Comparison of ENCODE assay signal across 28 mouse cellular contexts in the genomic region with DNA sequence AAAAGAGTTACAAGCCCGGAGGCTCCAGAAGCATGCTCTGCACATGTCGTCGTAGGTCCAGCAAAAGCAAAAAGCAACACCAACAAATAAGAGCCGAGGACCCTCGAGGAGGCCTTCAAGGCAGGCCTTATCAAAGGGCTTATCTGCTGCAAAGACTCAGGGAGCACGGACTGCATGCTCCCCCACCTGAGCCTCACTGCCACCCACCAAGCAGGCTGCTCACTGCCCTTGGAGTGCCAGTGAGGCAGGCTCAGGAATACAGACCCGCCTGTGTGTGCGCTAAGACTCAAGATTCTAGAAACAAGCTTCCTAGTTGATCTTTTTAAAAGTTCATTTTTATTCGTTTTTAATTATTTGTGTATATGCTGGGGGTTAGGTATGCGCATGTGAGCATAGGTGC.
DNase-seq lines count a peak whose midpoint lies in the region; ATAC-seq and TF ChIP-seq lines count a peak whose summit lies in the region.
"Had no signal": no experiment of that assay in that cellular context is flagged by ENCODE, and none has a peak within 500 bp of the region (broad histone marks: within the 10 kb centered on the region; RNA-seq: fewer than 3 reads in every experiment).

No protein-coding gene starts in this region.

- H3K4me3 ChIP-seq in intestine, embryonic 14.5 days (ENCODE audit: low read depth, low read length): no peak overlapping the region
- no peak overlapping the region for H3K4me3 ChIP-seq in intestine, embryonic 16.5 days (ENCODE audit: low read length)
- no peak overlapping the region for H3K4me3 ChIP-seq in embryonic facial prominence, embryonic 13.5 days
- no peak overlapping the region for H3K4me3 ChIP-seq in lung, postnatal 0 days (ENCODE audit: low read depth, low read length)
- H3K4me3 ChIP-seq: embryonic facial prominence, embryonic 12.5 days; embryonic facial prominence, embryonic 15.5 days; erythroblast, embryonic 14.5 days; forebrain, embryonic 10.5 days; forebrain, embryonic 12.5 days had no signal

- H3K9ac ChIP-seq in intestine, embryonic 14.5 days (ENCODE audit: low read length): no peak overlapping the region
- no peak overlapping the region for H3K9ac ChIP-seq in intestine, embryonic 16.5 days (ENCODE audit: low read depth, low read length)
- H3K9ac ChIP-seq in embryonic facial prominence, embryonic 13.5 days: no peak overlapping the region
- H3K9ac ChIP-seq in lung, postnatal 0 days (replicated peaks; ENCODE audit: low read depth): no peak overlapping the region
- H3K9ac ChIP-seq: embryonic facial prominence, embryonic 12.5 days; embryonic facial prominence, embryonic 15.5 days; forebrain, embryonic 12.5 days had no signal

- H3K4me2 ChIP-seq in intestine, embryonic 14.5 days (ENCODE audit: low read length): no peak overlapping the region
- no peak overlapping the region for H3K4me2 ChIP-seq in intestine, embryonic 16.5 days (ENCODE audit: low read depth, low read length)
- no peak overlapping the region for H3K4me2 ChIP-seq in embryonic facial prominence, embryonic 13.5 days
- H3K4me2 ChIP-seq in lung, postnatal 0 days (replicated peaks; ENCODE audit: low read depth, low read length): no peak overlapping the region
- H3K4me2 ChIP-seq: embryonic facial prominence, embryonic 12.5 days; embryonic facial prominence, embryonic 15.5 days; forebrain, embryonic 12.5 days had no signal

- H3K36me3 ChIP-seq in intestine, embryonic 14.5 days (ENCODE audit: control insufficient read depth, insufficient read depth, low read length): no peaks in the 10 kb centered on the region
- no peaks in the 10 kb centered on the region for H3K36me3 ChIP-seq in intestine, embryonic 16.5 days (ENCODE audit: control insufficient read depth, insufficient read depth, low read length)
- H3K36me3 ChIP-seq in embryonic facial prominence, embryonic 13.5 days: no peaks in the 10 kb centered on the region
- H3K36me3 ChIP-seq in lung, postnatal 0 days (ENCODE audit: insufficient read depth, low read length): no peaks in the 10 kb centered on the region
- H3K36me3 ChIP-seq: embryonic facial prominence, embryonic 12.5 days; embryonic facial prominence, embryonic 15.5 days; forebrain, embryonic 10.5 days; forebrain, embryonic 12.5 days; G1E had no signal

- ATAC-seq in intestine, embryonic 14.5 days (replicated peaks; ENCODE audit: low FRiP score, low TSS enrichment, low read depth): no peak
- ATAC-seq in intestine, embryonic 16.5 days: no peak
- no peak for ATAC-seq in embryonic facial prominence, embryonic 13.5 days (ENCODE audit: insufficient number of reproducible peaks, insufficient read depth, low FRiP score, low TSS enrichment, low read depth)
- ATAC-seq in lung, postnatal 0 days: no peak
- ATAC-seq: activated CD4-positive, CD25-positive, alpha-beta regulatory T cell, adult 4 months; CD4-positive, CD25-positive, alpha-beta regulatory T cell, adult 4 months; forebrain, embryonic 14.5 days; forebrain, embryonic 16.5 days; Patski had no signal

- TF ChIP-seq CTCF in lung, postnatal 0 days (IDR thresholded peaks at IDR 0.05): no peak

- H3K27ac ChIP-seq in intestine, embryonic 14.5 days (ENCODE audit: low read depth): no peak overlapping the region
- no peak overlapping the region for H3K27ac ChIP-seq in intestine, embryonic 16.5 days (ENCODE audit: low read length)
- peak overlapping the region; percentile 57; the same call in 1 of the 2 replicates for H3K27ac ChIP-seq in embryonic facial prominence, embryonic 13.5 days
- no peak overlapping the region for H3K27ac ChIP-seq in lung, postnatal 0 days (ENCODE audit: low read length)
- H3K27ac ChIP-seq: embryonic facial prominence, embryonic 12.5 days; embryonic facial prominence, embryonic 15.5 days; forebrain, embryonic 10.5 days; forebrain, embryonic 12.5 days had no signal

- peak; percentile 61 for DNase-seq in heart, adult 11 months
- no peak for DNase-seq in heart, adult 18-20 months
- peak; percentile 9 for DNase-seq in intestine, embryonic 14.5 days (ENCODE audit: low spot score)
- no peak for DNase-seq in layer of hippocampus, adult 9-11 months
- DNase-seq in lung, postnatal 0 days (ENCODE audit: low spot score): no peak
- DNase-seq: adrenal gland, adult 8-10 months; adrenal gland, postnatal 14 days; adrenal gland, postnatal 36 days; B cell, adult 2 months; cerebellum, adult 11-12 months; cerebellum, adult 2 months; cerebellum, adult 9-10 months; cerebellum, postnatal 10 days; cerebellum, postnatal 25 days had no signal

- H3K27me3 ChIP-seq in intestine, embryonic 14.5 days (replicated peaks; ENCODE audit: control insufficient read depth, insufficient read depth, low read length): no peaks in the 10 kb centered on the region
- no peaks in the 10 kb centered on the region for H3K27me3 ChIP-seq in intestine, embryonic 16.5 days (replicated peaks; ENCODE audit: control insufficient read depth, insufficient read depth, low read length)
- H3K27me3 ChIP-seq in embryonic facial prominence, embryonic 13.5 days: no peaks in the 10 kb centered on the region
- H3K27me3 ChIP-seq in lung, postnatal 0 days (replicated peaks; ENCODE audit: insufficient read depth, low read length): no peaks in the 10 kb centered on the region
- H3K27me3 ChIP-seq: CH12.LX; embryonic facial prominence, embryonic 12.5 days; embryonic facial prominence, embryonic 15.5 days; forebrain, embryonic 12.5 days had no signal

- H3K4me1 ChIP-seq in intestine, embryonic 14.5 days (replicated peaks; ENCODE audit: control insufficient read depth, insufficient read depth, low read length): no peaks in the 10 kb centered on the region
- no peaks in the 10 kb centered on the region for H3K4me1 ChIP-seq in intestine, embryonic 16.5 days (ENCODE audit: control insufficient read depth, insufficient read depth, low read length)
- H3K4me1 ChIP-seq in embryonic facial prominence, embryonic 13.5 days: peaks cover 29% of the 10 kb centered on the region
- peaks cover 10% of the 10 kb centered on the region; the same call in 1 of the 2 replicates for H3K4me1 ChIP-seq in lung, postnatal 0 days (ENCODE audit: insufficient read depth, low read depth, low read length)
- H3K4me1 ChIP-seq: forebrain, embryonic 12.5 days had no signal

- TF ChIP-seq EP300 in lung, postnatal 0 days (IDR thresholded peaks at IDR 0.05): no peak

- H3K9me3 ChIP-seq in intestine, embryonic 14.5 days (ENCODE audit: control insufficient read depth, low read length): no peaks in the 10 kb centered on the region
- no peaks in the 10 kb centered on the region for H3K9me3 ChIP-seq in intestine, embryonic 16.5 days (ENCODE audit: control insufficient read depth, low read length)
- no peaks in the 10 kb centered on the region for H3K9me3 ChIP-seq in embryonic facial prominence, embryonic 13.5 days
- H3K9me3 ChIP-seq in lung, postnatal 0 days (ENCODE audit: low read length): no peaks in the 10 kb centered on the region
- H3K9me3 ChIP-seq: embryonic facial prominence, embryonic 12.5 days; embryonic facial prominence, embryonic 15.5 days; forebrain, embryonic 10.5 days; forebrain, embryonic 12.5 days; G1E had no signal

- 82% methylated on average over 10 of the region's 10 CpGs for WGBS in intestine, embryonic 14.5 days
- WGBS in intestine, embryonic 16.5 days: 88% methylated on average over 10 of the region's 10 CpGs
- 61% methylated on average over 10 of the region's 10 CpGs for WGBS in embryonic facial prominence, embryonic 13.5 days
- 79% methylated on average over 10 of the region's 10 CpGs for WGBS in lung, postnatal 0 days

Comparison
In these comparisons a context has a peak if more than half of its experiments do, and no peak if none do; other contexts are left out.
1. DNase-seq: peak in heart, adult 11 months (single experiment) and intestine, embryonic 14.5 days (single experiment); none in heart, adult 18-20 months (0 of 2), layer of hippocampus, adult 9-11 months (single experiment) and lung, postnatal 0 days (single experiment).